Mouse (Mus musculus) G1E (cell line): ENCODE data around the gene Actb. TPM values are rescaled to one million over a fixed set of nuclear protein-coding genes. Genes with fewer than 3 reads are reported as not detected.
A peak's percentile ranks its signal among the peaks of the same experiment; 100 is the strongest.

Experiments
- ATAC-seq: 2 replicates; pipeline ENCODE4 v1.8.0; 2016; ENCODE audit warnings: mild to moderate bottlenecking; ENCODE audit not compliant: insufficient number of reproducible peaks, poor library complexity, low FRiP score, severe bottlenecking; ENCODE audit errors: extremely low read depth
- DNase-seq: peaks from one replicate; pipeline ENCODE4 v3.0.0; 2012; ENCODE audit warnings: low spot score
- H3K27me3 ChIP-seq: 2 replicates; pipeline ENCODE4 v1.6.1; 2012; ENCODE audit warnings: mild to moderate bottlenecking, low read length, inconsistent platforms; ENCODE audit not compliant: insufficient read depth
- H3K36me3 ChIP-seq: replicated peaks from 2 replicates; pipeline ENCODE3; 2012; ENCODE audit warnings: mild to moderate bottlenecking, inconsistent platforms
- H3K4me1 ChIP-seq: 2 replicates; pipeline ENCODE4 v1.6.1; 2012; ENCODE audit warnings: low read depth, low read length, inconsistent platforms, mixed read lengths; ENCODE audit not compliant: insufficient read depth
- H3K4me3 ChIP-seq: 2 replicates; pipeline ENCODE4 v1.5.1; 2012; ENCODE audit warnings: low read depth, mild to moderate bottlenecking, inconsistent platforms, low read length, moderate library complexity, mixed read lengths
- H3K9me3 ChIP-seq: replicated peaks from 2 replicates; pipeline ENCODE4 v1.6.1; 2012; ENCODE audit warnings: inconsistent platforms
- CTCF ChIP-seq: IDR thresholded peaks from 2 replicates; pipeline ENCODE4 v1.5.1; 2012; ENCODE audit warnings: low read depth, low read length, inconsistent platforms, mixed read lengths
- GATA1 ChIP-seq: IDR thresholded peaks from 2 replicates; pipeline ENCODE4 v1.6.1; 2012; ENCODE audit warnings: borderline replicate concordance, low read length, inconsistent platforms, mixed read lengths
- GATA2 ChIP-seq: IDR thresholded peaks from 2 replicates; pipeline ENCODE4 v1.6.1; 2012; ENCODE audit warnings: low read depth, low read length, inconsistent platforms, borderline replicate concordance
- POLR2AphosphoS5 ChIP-seq: IDR thresholded peaks from 2 replicates; pipeline ENCODE4 v1.6.1; 2012; ENCODE audit warnings: low read depth, low read length, inconsistent platforms; ENCODE audit not compliant: insufficient replicate concordance
- TAL1 ChIP-seq: conservative IDR thresholded peaks from 2 replicates; pipeline ENCODE4 v1.6.1; 2012; ENCODE audit warnings: low read depth, low read length, inconsistent platforms, mixed read lengths
- polyA plus RNA-seq: library from polyadenylated mRNA; stranded (reverse); fragments of >175 nt; gene quantifications from 2 replicates; pipeline ENCODE4 v1.2.3, GENCODE M21; 2012
- total RNA-seq, 2 experiments: library from RNA; stranded (forward) in 1 of 2; stranded (reverse) in 1 of 2; fragments of 200-1000 nt in 1 of 2; fragments of >200 nt in 1 of 2; fragmentation: Nextera tagmentation in 1 of 2; gene quantifications; 2 replicates each; pipeline ENCODE4 v1.2.3; 2014 to 2017

The Actb gene
- total and polyA plus RNA-seq, 3 experiments = 3,214 to 5,110 (median 4,919) TPM

DNA sequence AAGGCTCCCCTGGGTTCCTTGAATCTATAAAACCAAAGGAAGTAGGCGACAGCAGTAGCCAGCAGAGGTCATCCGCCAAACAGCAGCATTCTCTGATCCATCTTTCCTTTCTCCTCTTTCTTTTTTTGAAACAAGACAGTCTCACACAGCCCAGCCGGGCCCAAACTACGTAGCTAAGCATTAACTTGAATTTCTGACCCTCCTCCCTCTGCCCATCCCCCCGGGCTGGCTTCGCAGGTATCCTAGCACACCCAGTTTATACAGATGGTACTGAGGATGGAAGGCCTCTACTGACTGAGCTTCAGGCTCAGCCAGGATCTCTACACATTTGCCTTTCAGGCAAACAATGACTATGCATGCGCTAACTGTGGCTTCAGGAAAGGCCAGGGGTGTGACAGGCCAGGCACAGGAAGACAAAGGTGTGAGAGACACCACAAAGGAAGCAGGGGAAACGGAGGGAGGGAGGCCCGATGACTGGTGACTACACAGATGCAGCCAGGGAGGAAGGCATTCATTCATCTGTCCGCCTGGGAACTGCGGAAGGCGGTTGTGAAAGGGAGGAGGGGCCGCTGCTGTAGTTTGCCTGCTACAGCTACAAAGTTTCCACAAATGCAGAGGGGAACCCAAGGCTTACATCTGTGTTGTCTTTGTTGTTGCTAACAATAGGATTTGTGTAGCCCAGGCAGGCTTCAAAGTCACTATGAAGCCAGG, 25.6 kb downstream of the Actb start:
- ATAC-seq = no peak
- Histone ChIP-seq H3K4me3 (no peak overlapping the region), H3K9me3 (no peaks in the 10 kb centered on the region), H3K36me3 (peaks cover 95% of the 10 kb centered on the region), H3K27me3 (no peaks in the 10 kb centered on the region), H3K4me1 (peaks cover 45% of the 10 kb centered on the region)
- TF ChIP-seq GATA1 (no peak), CTCF (no peak), GATA2 (no peak), TAL1 (no peak), POLR2AphosphoS5 (no peak)
- DNase-seq = no peak

- DNase-seq = no peak
- Histone ChIP-seq H3K4me3 (no peak overlapping the region), H3K27me3 (no peaks in the 10 kb centered on the region), H3K9me3 (no peaks in the 10 kb centered on the region), H3K36me3 (peaks cover 95% of the 10 kb centered on the region), H3K4me1 (peaks cover 45% of the 10 kb centered on the region)
- no peak for ATAC-seq
- TF ChIP-seq CTCF (no peak), POLR2AphosphoS5 (no peak), GATA1 (no peak), TAL1 (no peak), GATA2 (no peak)
Observed at GRCm38 (mm10) chr5:142880246-142880645, 26.3 kb downstream of the Actb start.

GRCm38 (mm10) chr5:142879318-142880175, 27.0 kb downstream of the Actb start:
- peaks cover 95% of the 10 kb centered on the region for H3K36me3 ChIP-seq
- TF ChIP-seq GATA2 = no peak
- TF ChIP-seq GATA1 = no peak
- TF ChIP-seq CTCF = peak; percentile 92
- no peak for TF ChIP-seq TAL1
- TF ChIP-seq POLR2AphosphoS5 = no peak

DNA sequence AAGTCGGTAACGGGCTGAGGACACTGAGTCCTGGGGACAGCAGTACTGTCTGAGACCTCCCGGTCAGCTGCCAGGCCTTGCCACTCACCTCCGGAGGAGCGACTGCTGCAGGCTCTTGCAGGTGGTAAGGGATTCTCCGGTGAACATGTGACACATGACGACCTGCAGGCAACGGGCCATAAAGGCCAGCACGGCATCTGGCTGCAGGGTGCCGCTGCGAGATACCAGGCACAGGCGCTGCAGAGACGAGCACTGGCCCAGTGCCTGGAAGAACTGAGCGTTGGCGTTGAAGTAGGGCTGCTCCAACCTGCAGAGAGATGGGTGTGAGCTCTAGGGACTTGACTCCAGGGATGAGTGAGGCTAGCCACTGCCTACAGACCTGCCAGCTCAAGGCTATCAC, 28.0 kb downstream of the Actb start:
- Histone ChIP-seq H3K4me3 (no peak overlapping the region), H3K27me3 (no peaks in the 10 kb centered on the region), H3K36me3 (peaks cover 93% of the 10 kb centered on the region), H3K9me3 (no peaks in the 10 kb centered on the region), H3K4me1 (peaks cover 42% of the 10 kb centered on the region)
- ATAC-seq (no peak), DNase-seq (no peak)
- TF ChIP-seq GATA1 (no peak), CTCF (no peak), POLR2AphosphoS5 (no peak), TAL1 (no peak), GATA2 (no peak)

More at GRCm38 (mm10) chr5:142879318-142880175, 27.0 kb downstream of the Actb start:
- peaks cover 45% of the 10 kb centered on the region for H3K4me1 ChIP-seq
- DNase-seq (peak; percentile 78), ATAC-seq (peak; percentile 64; the same call in 1 of the 2 replicates)
- no peak overlapping the region for H3K4me3 ChIP-seq
- H3K9me3 ChIP-seq = no peaks in the 10 kb centered on the region
- no peaks in the 10 kb centered on the region for H3K27me3 ChIP-seq

GRCm38 (mm10) chr5:142877337-142878280, 28.9 kb downstream of the Actb start:
- peak; percentile 75; the same call in 1 of the 2 replicates for ATAC-seq
- peaks cover 93% of the 10 kb centered on the region for H3K36me3 ChIP-seq
- TF ChIP-seq TAL1 = no peak
- TF ChIP-seq CTCF = peak; percentile 98
- TF ChIP-seq GATA2 = no peak
- TF ChIP-seq POLR2AphosphoS5 = no peak
- H3K9me3 ChIP-seq = no peaks in the 10 kb centered on the region; the same call in 1 of the 2 replicates
- peak; percentile 82 for DNase-seq
- H3K4me1 ChIP-seq = peaks cover 40% of the 10 kb centered on the region
- H3K4me3 ChIP-seq = no peak overlapping the region
- H3K27me3 ChIP-seq = no peaks in the 10 kb centered on the region

DNA sequence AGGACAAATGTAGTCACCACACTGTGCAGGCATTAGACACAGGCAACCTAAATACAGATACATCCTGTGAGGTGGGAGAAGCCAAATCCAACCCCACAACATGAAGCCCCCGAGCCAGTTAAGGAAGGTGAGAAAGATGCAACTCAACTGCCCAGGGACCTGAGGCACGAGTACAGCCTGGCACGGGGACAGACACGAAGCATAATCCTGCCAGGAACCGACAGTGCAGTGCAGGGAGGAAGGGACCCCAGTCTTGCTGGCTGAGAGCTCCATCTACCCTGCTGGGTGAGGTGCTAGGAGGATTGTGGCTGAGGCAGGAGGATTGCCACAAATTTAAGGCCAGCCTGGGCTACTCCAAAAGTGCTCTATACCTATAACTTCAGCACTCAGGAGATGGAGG, 29.7 kb downstream of the Actb start:
- Histone ChIP-seq H3K36me3 (peaks cover 93% of the 10 kb centered on the region), H3K9me3 (no peaks in the 10 kb centered on the region; the same call in 1 of the 2 replicates), H3K4me1 (peaks cover 37% of the 10 kb centered on the region), H3K4me3 (no peak overlapping the region), H3K27me3 (no peaks in the 10 kb centered on the region)
- no peak for TF ChIP-seq TAL1
- TF ChIP-seq GATA1 = no peak
- TF ChIP-seq GATA2 = no peak
- no peak for TF ChIP-seq POLR2AphosphoS5
- no peak for TF ChIP-seq CTCF
- DNase-seq (no peak), ATAC-seq (no peak)
